Mouse (Mus musculus): ENCODE data around the gene Wdr5.

The Wdr5 gene

DNA sequence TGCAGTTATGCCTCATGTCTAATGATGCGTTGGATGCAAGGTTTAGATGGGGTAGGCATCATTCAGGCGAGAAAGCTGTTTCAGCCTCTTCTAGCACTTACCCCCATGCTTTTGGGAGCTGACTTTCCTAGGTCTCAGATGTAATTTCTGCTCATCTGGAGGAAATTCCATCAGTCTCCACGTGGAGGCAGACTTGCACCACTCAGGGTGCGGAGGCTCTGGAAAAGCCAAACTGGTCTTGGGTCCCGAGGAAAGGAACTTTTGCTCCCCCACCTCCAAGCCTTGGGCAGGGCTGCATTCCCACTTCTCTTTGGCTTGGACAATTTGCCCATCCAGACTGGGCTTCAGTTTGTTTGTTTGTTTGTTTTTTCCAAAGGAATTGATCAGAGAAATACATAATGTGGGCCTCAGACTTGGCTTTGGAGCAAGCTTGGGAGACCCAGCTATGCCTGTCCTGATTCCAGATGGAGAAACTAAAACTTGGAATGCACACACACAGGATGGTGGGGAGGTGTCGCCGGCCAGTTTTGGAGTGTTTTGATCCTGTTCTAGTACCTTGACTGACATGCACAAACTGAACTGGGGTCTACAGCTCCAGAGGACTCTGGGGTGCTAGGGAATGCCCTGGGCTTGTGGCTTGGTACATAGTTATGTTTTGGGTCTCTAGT, 37.8 kb downstream of the Wdr5 start:
- peak; percentile 86 for DNase-seq (ENCODE audit: low spot score)

DNA sequence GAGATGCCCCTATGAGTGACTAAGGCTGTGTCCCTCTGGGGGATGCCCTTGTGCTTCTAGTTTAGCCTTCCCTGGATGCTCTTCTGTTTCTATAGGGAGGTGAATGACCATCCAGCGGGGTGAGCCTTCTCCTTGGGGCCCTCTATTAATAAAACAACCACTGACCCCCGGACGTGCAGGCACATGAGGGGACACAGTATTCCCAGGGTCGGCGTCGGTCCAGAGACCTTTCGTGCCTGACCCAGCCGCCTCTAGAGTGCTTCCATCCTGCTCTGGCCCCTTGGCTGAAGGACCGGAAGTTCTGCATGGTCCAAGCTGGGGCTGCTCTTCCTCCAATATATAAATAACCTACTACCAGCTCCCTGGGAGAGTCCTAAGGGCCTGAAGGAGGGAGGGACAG, 39.4 kb downstream of the Wdr5 start:
- peak; percentile 62 for DNase-seq (ENCODE audit: low spot score)

- DNase-seq (ENCODE audit: low spot score): no peak
Observed at GRCm38 (mm10) chr2:27556921-27557320, 42.0 kb downstream of the Wdr5 start.

- no peak for DNase-seq (ENCODE audit: low spot score)
Observed at GRCm38 (mm10) chr2:27560708-27561123, 45.8 kb downstream of the Wdr5 start.

DNA sequence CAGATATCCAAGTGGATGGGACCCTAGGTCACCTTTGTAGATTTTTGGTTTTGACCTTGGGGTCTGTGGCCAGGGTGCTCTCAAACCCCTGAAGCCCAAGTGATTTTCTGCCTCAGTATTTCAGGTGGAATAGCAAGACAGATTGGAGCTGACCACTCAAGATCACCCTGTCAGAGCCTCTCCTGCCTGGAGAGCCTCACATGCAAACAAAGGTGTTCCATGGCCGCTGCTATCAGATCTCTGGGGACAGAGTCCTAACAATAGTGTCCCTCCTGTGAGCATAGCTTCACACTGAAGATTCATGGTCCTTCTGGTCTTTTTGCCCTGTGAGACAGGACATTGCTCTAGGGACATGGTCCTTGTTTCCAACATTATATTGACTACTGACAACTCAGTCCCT, 46.2 kb downstream of the Wdr5 start:
- DNase-seq (ENCODE audit: low spot score): no peak

DNA sequence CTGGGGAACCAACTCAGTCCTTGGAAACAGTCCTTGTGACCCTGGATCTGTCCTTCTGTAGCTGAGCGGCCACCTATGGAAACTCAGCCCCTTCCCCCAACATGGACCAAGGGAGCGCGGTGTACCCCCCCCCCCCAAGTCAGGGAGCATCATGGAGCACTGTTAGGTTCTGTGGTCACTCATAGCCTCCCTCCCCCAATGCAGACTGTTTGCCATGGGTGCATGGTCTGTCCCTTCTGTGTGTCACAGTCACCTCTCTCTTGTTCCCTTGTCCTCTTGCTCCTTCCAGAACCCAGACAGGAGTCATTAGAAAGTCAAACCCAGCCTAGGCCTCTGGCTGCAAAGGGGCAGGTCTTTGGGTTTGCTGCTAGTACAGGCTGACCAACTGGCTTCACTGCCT, 46.9 kb downstream of the Wdr5 start:
- DNase-seq (ENCODE audit: low spot score): no peak

DNA sequence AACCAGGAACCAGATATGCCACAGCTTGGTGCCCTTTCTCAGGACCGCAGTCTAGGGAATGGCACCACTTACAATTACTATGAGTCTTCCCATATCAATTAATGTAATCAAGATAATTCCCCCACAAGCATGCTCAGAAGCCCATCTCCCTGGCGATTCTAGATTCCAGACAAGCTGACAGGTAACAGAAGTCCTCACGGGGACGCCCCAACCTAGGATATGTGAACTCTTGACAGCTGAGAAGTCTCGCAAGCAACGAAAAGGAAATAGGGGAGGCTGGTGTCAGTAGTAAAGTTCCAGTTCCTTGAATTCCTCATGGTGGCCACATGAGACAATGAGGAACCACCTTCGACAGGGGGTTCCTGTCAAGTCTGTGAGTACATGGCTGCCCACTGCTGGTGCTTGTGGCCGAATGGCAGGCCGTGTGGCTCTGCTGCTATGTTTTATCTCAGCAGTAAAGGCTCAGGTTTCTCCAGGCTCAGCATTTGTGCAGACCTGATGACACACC, 48.7 kb downstream of the Wdr5 start:
- DNase-seq (ENCODE audit: low spot score): no peak

- no peak for DNase-seq (ENCODE audit: low spot score)
Observed at GRCm38 (mm10) chr2:27564694-27565093, 49.7 kb downstream of the Wdr5 start.

DNA sequence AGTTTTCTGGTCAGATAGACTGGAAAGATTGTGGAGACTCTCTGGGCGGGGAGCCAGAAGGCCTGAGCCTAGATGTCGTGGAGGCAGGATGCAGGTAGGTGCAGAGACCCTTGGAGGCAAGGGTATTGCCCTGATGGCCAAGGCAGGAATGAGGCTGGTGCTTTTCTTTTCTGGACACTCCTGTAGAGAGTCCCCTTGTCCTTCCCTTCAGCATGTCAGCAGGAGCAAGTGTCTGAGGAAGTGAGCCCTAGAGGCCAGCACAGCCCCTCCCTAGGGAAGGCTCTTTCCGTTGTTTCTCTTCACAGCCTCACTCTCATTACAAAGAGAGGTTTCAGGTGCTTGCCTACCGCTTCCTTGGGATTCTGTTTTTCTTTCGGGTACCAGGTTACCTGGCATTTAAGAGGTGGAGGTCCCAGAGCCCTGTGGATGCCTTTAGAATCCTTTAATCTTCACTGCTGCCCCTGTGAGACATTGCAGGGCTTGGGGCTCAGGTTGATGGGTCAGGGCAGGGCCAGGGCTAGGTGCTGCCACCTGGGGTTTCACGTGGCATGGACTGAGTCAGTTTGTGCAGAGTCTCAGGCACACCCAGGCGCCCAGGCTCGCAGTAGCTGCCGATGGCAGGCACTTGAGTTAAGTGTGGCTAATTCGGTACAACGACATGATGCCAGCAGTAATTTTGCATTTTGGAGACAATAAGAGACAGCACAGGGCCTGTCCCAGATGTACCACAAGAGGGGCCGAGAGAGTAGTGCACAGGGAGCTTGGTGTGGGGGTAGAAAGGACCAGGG, 50.6 kb downstream of the Wdr5 start:
- no peak for DNase-seq (ENCODE audit: low spot score)

DNA sequence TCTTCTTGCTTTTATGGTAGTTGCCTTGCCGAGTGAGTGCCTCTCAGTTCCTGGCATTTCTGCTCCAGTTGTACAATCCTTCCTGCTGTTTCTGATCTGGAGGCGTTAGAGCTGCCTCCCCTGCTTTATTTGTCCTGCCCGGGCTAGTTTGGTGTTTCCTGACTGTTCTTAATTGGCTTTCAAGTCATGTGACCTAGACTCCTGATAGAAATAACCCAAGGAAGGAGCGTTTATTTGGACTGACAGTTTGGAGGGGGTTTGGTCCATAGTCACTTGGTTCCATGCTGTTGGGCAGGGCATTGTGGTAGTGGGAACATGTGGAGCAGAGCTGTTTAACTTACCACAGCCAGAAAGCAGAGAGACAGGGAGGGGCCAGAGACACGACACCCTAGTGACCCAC, 55.9 kb downstream of the Wdr5 start:
- no peak for DNase-seq (ENCODE audit: low spot score)

DNA sequence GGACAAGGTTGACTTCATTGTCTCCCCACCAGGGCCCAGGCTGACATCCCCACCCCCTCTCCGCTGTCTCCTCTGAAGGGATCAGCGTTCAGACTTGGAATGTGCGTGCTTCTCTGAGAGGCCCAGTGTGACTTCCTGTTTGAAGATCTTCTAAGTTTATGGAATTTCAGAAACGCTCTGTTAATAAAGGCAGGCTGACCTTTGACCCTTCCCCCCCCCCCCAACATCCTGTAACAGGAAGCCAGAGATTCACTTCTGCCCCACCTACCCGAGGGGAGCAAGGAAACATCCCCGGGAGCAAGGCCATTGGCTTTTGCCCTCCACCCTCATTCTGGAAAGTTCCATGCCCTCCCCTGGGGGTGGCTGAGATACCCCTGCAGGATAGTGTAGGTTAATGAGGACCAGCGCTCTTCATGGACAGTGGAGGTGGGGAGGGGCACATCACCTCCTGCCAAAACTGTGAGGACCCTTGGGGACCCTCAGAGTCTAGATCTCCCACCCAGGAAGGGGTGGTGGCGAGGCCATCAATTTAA, 57.4 kb downstream of the Wdr5 start:
- DNase-seq (ENCODE audit: low spot score): no peak

DNA sequence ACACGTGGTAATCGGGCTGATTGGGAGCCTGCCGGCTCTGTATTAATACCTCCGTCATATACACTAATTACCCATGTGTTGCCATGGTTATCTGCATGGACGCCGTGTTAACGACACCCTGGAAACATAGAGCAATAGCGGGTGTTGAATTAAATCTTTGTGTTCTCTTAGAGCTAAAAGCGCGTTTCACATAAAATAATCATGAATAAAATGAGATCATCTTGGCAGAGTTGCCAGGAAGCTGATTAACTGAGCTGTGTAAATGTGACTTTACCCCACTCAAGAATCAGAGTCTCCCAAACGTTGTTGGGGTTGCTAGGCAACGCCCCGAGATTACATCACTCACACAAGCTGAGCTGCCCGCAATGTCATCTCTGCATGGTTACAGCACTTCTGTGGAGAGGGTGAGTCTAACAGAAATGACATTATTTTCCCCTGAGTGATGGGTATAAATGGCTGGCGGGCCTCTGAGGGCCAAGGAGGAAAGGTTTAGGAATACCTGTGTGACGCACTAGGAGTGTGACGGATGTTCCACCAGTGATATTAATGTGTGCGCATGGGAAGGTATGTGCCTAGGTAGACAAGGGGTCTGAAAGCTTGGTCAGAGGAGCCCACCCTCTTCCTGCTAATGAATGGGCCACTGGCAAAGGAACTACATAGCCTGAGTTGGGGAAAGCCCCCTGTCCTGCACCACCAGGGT, 58.1 kb downstream of the Wdr5 start:
- no peak for DNase-seq (ENCODE audit: low spot score)

DNA sequence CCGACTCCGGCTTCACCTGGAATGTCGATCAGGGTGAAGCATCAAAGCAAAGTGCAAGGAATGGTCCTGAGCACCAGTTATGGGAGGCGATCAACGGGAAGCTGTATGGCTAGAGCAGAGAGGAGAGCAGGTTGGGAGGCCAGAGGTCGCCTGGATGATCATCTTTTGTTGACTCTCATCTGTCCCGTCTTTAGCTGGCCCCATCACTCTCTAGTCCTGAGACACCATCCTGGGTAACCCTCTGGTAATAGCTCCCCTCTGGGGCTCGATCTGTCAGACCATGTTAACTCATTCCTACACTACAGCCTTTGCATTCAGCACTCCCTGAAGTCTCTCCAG, 58.6 kb downstream of the Wdr5 start:
- DNase-seq (ENCODE audit: low spot score): no peak

DNA sequence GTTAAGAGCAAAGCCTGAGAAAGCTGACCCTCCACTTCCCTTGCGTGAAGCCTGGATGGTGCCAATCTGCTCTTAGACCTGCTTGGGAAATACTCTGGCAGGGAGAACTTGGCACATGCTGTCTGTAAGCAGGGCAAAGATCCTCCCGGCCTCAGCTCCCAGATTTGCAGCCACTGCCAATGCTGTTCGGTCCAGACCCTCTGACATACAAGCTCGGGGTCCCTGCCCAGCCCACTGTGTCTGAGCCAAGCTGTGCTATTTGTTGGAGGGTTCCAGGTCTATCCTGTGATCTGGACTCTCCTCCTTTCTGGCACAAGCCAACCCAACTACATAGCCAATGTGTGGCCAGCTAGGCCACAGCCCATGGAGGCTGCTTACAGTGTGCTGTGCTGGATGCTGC, 61.5 kb downstream of the Wdr5 start:
- no peak for DNase-seq (ENCODE audit: low spot score)

DNA sequence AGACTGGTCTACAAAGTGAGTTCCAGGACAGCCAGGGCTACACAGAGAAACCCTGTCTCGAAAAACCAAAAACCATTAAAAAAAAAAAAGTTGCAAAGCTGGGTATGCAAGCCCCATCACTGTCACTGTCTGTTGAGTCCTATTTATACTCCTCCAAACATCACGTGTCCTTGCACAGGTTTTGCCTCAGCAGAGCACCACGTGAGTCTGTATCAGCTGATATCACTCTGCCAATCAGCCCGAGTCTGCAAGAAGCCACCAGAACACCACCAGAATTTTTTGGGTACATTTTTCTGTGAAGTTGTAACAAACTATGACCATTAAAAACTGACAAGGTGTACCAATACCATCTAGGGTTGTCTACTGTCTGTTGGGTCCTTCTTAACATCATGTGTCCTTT, 63.6 kb downstream of the Wdr5 start:
- no peak for DNase-seq (ENCODE audit: low spot score)

DNA sequence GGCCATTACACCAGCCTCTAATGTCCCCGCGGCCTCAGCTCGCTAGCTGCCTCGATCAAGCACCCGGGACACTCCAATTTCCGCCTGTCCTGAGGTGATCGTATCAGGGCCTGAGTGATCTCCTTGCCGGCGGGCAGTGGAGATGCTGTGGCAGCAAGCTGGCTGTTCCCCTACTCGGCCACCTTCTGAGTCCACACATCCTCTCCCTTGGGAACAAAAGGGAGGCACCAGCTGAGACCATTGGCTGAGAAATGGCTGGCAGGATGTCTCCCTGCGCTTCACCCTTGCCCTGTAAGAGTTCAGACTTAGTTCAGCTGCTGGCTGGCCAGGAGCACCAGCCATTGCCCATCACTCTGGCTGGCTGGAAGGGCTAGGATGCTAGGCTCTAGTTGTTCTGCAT, 67.2 kb downstream of the Wdr5 start:
- no peak for DNase-seq (ENCODE audit: low spot score)

DNA sequence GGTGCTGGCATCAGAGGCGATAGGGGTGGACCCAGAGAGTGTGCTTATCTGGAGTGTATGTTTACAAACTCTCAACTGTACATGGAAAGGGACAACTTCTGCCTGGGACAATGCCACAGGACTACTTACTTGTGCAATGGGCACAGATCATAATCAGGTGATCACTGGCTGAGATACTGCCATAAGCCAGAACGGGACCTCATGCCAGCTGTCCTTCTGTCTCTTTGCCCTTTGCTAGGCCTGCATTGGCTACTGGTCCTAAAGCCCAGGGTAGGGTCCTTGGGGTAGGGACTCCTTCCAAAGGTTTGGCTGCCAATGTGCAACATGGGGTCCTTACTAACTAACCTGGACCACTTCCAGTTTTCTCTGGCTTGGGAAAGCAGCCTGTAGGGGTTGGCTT, 68.1 kb downstream of the Wdr5 start:
- DNase-seq (ENCODE audit: low spot score): no peak

DNA sequence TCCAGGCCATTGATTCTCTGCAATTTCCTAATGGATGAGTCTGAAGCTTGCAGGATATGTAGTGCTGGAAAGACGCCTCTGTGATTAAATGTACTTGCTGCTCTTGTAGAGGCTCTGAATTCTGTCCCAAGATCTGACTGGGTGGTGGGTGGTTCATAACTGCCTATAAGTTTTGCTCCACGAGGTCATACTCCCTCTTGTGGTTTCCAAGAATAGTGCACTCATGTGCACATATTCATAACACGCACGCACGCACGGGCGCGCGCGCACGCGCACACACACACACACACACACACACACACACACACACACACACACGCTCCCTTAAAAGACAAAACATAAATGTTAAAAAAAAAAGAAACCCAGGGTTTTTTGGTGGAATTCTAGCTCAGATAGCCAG, 69.6 kb downstream of the Wdr5 start:
- DNase-seq (ENCODE audit: low spot score): no peak

Data from testis, postnatal 10 days (tissue).